Mouse (Mus musculus) liver, adult (tissue): ENCODE data around the gene Rpa2.

ENCODE experiments used
- GATA4 ChIP-seq: IDR thresholded peaks from 2 replicates; pipeline ENCODE4 v1.6.1; 2014; ENCODE audit warnings: mild to moderate bottlenecking, low read length; ENCODE audit not compliant: insufficient replicate concordance

Rpa2 gene

DNA sequence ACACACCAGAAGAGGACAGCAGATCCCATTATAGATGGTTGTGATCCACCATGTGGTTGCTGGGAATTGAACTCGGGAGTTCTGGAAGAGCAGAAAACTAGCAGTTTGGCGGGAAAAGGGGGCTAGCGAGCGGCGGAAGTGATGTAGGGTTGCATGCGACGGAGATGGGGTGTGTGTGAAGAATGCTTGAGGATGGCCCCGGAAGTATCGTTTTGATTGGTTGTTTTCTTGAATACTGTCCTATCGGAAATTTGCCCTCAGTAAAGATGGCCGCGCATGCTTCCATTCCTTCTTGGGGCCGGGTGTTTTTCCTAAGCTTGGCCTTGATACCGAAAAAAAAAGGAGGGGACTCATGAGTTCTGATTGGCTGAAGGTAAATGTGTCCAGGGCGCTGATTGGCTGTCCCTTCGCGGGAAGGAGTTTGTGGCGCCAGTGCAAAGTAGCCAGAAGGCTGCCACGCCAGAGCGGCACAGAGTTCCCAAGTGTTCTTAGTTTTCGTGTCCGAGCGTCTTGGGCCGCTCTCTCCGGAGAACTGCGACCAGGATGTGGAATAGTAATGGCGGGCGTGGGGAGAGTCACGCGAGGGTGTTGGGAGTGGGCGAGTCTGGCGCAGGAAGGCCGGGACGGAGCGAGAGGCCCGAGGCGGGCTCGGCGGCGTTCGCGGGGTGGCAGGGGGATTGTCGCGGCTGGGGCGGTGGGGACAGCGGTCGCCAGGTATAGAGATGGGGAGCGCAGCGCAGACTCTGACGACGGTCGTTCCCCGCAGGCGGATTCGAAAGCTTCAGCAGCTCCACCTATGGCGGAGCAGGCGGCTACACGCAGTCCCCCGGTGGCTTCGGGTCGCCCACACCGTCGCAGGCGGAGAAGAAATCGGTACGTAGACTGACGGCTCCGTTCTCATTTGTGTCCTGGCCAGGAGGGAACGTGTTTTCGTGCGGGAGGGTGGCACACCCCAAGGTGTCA is at the start of gene Rpa2:
TSS of gene Rpa2 (plus strand) at position 419 of the 963 bp plus-strand sequence.
- TF ChIP-seq GATA4 = no peak; the same call in 1 of the 2 replicates

DNA sequence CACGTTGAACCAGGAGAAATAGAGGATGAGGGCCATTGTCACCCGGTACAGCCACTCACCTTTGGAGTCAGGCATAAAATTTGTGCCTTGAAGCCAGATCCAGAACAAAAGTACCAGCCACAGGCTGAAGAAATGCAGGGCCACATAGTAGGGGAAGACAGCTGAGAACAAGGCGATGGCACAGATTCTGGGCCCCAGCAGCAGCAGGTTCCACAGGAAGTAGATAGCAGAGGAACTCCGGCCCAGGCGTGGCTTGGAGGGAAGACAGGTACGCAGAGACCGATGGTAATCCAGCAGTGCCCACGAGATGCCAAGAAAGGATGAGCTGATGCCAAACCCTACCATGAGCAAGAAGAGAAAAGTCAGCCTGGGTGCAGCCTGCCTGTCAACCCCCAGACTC is 39.9 kb upstream of the Rpa2 start:
- TF ChIP-seq GATA4 = no peak

DNA sequence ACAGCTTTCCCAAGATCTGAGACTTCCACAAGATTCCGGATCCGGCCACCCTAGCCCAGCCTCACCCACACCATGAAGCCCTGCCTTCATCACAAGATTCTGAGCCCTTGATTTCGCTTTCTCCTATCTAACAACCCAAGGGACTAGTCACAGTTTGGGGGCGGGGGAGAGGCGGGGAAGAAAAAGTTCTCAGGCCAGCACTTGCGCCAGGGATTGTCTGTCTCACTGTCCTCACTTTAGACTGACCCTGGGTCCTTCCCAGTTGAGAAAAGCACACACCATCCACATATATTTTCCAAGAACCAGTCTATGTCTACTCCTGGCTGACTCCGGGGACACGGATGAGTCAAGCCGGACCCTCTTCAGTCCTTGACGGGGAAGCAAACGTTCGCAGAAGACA is 36.5 kb upstream of the Rpa2 start:
- TF ChIP-seq GATA4 = no peak

- peak; percentile 58; the same call in 1 of the 2 replicates for TF ChIP-seq GATA4
Observed at GRCm38 (mm10) chr4:132732148-132732684, 35.9 kb upstream of the Rpa2 start, which contains the start of gene Xkr8. Gene Xkr8 (minus strand): TSS chr4:132732546.

DNA sequence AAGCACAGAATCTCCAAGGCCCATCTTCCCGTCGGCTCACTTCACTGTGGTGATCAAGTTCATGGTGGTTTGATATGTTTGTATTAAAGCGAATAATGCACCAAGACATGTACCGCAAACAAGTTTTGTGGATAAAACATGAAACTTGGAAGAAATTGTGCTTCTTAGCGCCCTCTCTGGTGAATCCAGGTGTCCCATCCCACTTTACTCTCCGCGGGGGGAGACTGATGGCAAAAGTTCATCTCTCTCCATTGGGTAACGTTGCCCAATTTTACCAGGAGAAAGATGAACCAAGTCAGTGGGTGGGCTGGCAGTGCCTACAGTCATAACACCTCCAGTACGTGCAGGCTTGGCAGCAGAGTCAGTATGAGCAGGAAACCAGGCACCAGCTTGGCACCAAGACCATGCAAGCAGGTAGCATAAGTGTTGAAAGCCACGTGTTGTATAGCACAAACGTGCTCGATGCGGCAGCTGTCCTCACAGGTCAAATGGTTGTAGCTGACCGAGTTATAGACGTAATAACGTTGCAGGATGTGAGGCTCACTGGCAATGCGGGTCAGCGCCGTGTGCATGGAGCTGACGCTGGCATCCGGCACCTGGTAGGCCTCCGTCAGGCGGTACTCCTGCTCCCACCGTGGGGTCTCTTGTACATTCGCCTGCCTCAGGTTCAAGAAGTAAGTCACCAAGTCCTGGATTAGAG is 34.9 kb upstream of the Rpa2 start:
- TF ChIP-seq GATA4 = no peak

DNA sequence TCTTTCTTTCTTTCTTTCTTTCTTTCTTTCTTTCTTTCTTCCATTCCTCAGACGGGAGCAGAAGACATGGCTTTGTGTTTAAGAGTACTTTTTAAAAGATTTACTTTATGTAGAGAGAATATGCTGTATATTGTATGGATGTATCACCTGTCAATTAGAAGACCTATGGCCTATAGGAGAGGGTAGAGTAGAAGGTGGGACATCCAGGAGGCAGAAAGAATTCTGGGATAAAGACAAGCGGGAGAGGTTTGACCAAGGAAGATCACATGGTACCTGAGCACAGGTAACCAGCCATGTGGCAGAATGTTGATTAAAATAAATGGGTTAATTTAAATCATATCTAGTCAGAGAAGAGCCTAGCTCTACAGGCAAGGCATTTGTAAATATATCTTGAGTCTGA is 33.4 kb upstream of the Rpa2 start:
- TF ChIP-seq GATA4 = no peak

GRCm38 (mm10) chr4:132735389-132735788 is 32.7 kb upstream of the Rpa2 start:
- no peak for TF ChIP-seq GATA4

GRCm38 (mm10) chr4:132735894-132736293 is 32.2 kb upstream of the Rpa2 start:
- TF ChIP-seq GATA4 = no peak

DNA sequence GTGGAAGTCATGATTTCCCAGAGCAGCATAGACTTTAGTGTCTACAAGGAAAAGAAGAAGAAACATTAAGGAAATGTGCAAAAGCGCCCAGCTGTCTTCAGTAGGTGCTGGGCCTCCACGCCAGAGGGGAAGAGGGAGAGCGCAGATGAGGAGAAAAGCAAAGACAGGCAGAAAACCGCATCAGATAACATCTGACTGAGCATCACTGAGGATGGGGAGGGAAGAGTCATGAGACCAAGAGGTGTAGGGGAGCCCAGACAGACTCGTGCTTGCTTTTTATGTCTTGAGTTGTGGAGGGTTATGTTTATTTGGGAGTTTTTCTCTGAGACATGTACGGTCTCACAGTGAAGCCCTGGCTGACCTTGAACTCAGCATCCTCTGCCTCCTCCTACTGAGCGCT is 26.6 kb upstream of the Rpa2 start:
- TF ChIP-seq GATA4 = no peak

GRCm38 (mm10) chr4:132743992-132744911 is 23.9 kb upstream of the Rpa2 start:
- no peak for TF ChIP-seq GATA4

GRCm38 (mm10) chr4:132746911-132747517 is 21.1 kb upstream of the Rpa2 start:
- no peak for TF ChIP-seq GATA4

- no peak for TF ChIP-seq GATA4
Observed at GRCm38 (mm10) chr4:132747664-132748259, 20.4 kb upstream of the Rpa2 start.

- no peak for TF ChIP-seq GATA4
Observed at GRCm38 (mm10) chr4:132748778-132749177, 19.4 kb upstream of the Rpa2 start.
